Comparison of ENCODE assay signal across 15 mouse cellular contexts in genomic region chr11:46038901-46039300, GRCm38 (mm10). TPM values are rescaled to one million over a fixed set of nuclear protein-coding genes. Genes with fewer than 3 reads are reported as not detected.
DNase-seq lines count a peak whose midpoint lies in the region; ATAC-seq and TF ChIP-seq lines count a peak whose summit lies in the region.
"Had no signal": no experiment of that assay in that cellular context is flagged by ENCODE, and none has a peak within 500 bp of the region (broad histone marks: within the 10 kb centered on the region; RNA-seq: fewer than 3 reads in every experiment).

No protein-coding gene starts in this region.

- no peak overlapping the region for H3K9ac ChIP-seq in kidney, embryonic 15.5 days
- H3K9ac ChIP-seq in midbrain, embryonic 15.5 days = no peak overlapping the region
- H3K9ac ChIP-seq: embryonic facial prominence, embryonic 12.5 days; hindbrain, embryonic 12.5 days had no signal

- peak overlapping the region; percentile 18 for H3K4me3 ChIP-seq in kidney, embryonic 15.5 days (replicated peaks)
- peak overlapping the region; percentile 73 for H3K4me3 ChIP-seq in testis, adult 2 months (ENCODE audit: control insufficient read depth, low read depth, low read length)
- H3K4me3 ChIP-seq in midbrain, embryonic 15.5 days = no peak overlapping the region
- H3K4me3 ChIP-seq: embryonic facial prominence, embryonic 12.5 days; hindbrain, embryonic 12.5 days; megakaryocyte, embryonic 14.5 days had no signal

- H3K4me1 ChIP-seq in kidney, embryonic 15.5 days = peaks cover 15% of the 10 kb centered on the region
- peaks cover 18% of the 10 kb centered on the region for H3K4me1 ChIP-seq in testis, adult 2 months (ENCODE audit: control insufficient read depth, insufficient read depth, low read length)
- no peaks in the 10 kb centered on the region for H3K4me1 ChIP-seq in midbrain, embryonic 15.5 days
- H3K4me1 ChIP-seq: megakaryocyte, embryonic 14.5 days had no signal

- WGBS in kidney, embryonic 15.5 days = 36% methylated on average over 15 of the region's 15 CpGs
- WGBS in midbrain, embryonic 15.5 days = 88% methylated on average over 15 of the region's 15 CpGs

- DNase-seq in frontal cortex, postnatal 10 days (ENCODE audit: low spot score in 2 of 2) = no peak
- no peak for DNase-seq in kidney, adult 18-20 months
- no peak for DNase-seq in testis, postnatal 14 days (ENCODE audit: low spot score)
- DNase-seq in right cerebral cortex, adult 18-20 months = no peak
- DNase-seq: cerebellum, adult 8-10 months; layer of hippocampus, adult 9-11 months had no signal

- peak overlapping the region; percentile 54 for H3K4me2 ChIP-seq in kidney, embryonic 15.5 days
- no peak overlapping the region for H3K4me2 ChIP-seq in midbrain, embryonic 15.5 days
- H3K4me2 ChIP-seq: embryonic facial prominence, embryonic 12.5 days; hindbrain, embryonic 12.5 days had no signal

- no peaks in the 10 kb centered on the region for H3K9me3 ChIP-seq in kidney, embryonic 15.5 days (replicated peaks)
- H3K9me3 ChIP-seq in midbrain, embryonic 15.5 days = no peaks in the 10 kb centered on the region
- H3K9me3 ChIP-seq: embryonic facial prominence, embryonic 12.5 days; hindbrain, embryonic 12.5 days had no signal

- TF ChIP-seq CTCF in testis, adult 2 months (IDR thresholded peaks at IDR 0.05; ENCODE audit: control insufficient read depth, insufficient read depth, insufficient replicate concordance, low read depth, low read length) = no peak

- no peak for TF ChIP-seq POLR2A in testis, adult 2 months (IDR thresholded peaks at IDR 0.05; ENCODE audit: control insufficient read depth, low read depth, low read length)

- H3K36me3 ChIP-seq in kidney, embryonic 15.5 days = no peaks in the 10 kb centered on the region
- H3K36me3 ChIP-seq in testis, adult 2 months (ENCODE audit: control insufficient read depth, insufficient read depth, low read length) = no peaks in the 10 kb centered on the region
- H3K36me3 ChIP-seq in midbrain, embryonic 15.5 days (replicated peaks) = no peaks in the 10 kb centered on the region
- H3K36me3 ChIP-seq: embryonic facial prominence, embryonic 12.5 days; hindbrain, embryonic 12.5 days had no signal

- H3K27ac ChIP-seq in kidney, embryonic 15.5 days = peak overlapping the region; percentile 82
- no peak overlapping the region for H3K27ac ChIP-seq in testis, adult 2 months (ENCODE audit: control insufficient read depth, insufficient read depth, low read depth, low read length)
- H3K27ac ChIP-seq in midbrain, embryonic 15.5 days = no peak overlapping the region
- H3K27ac ChIP-seq: embryonic facial prominence, embryonic 12.5 days; hindbrain, embryonic 12.5 days had no signal

- ATAC-seq in frontal cortex, adult (ENCODE audit: low TSS enrichment) = peak; percentile 73
- peak; percentile 46; the same call in 1 of the 2 replicates for ATAC-seq in kidney, embryonic 15.5 days (replicated peaks; ENCODE audit: low FRiP score)
- no peak for ATAC-seq in midbrain, embryonic 15.5 days (replicated peaks)
- ATAC-seq: forebrain, embryonic 14.5 days had no signal

- no peaks in the 10 kb centered on the region for H3K27me3 ChIP-seq in kidney, embryonic 15.5 days
- H3K27me3 ChIP-seq in testis, adult 2 months (ENCODE audit: control insufficient read depth, insufficient read depth, low read length) = no peaks in the 10 kb centered on the region
- H3K27me3 ChIP-seq in midbrain, embryonic 15.5 days (replicated peaks) = no peaks in the 10 kb centered on the region
- H3K27me3 ChIP-seq: embryonic facial prominence, embryonic 12.5 days; hindbrain, embryonic 12.5 days had no signal

RNA-seq across cellular contexts. Expression of gene Gm12166, which starts 13.2 kb away (rescaled TPM):
- 2.8 and 6.7 TPM in 2 replicates for polyA plus RNA-seq in kidney, embryonic 15.5 days (2015; fragmentation: Nextera tagmentation; extraction: Ambion mirVana)
- 5.5 and 6.9 TPM in 2 replicates for polyA plus RNA-seq in testis, adult 2 months (2012; rRNA removed)
- 4.0 and 5.4 TPM in 2 replicates for polyA plus RNA-seq in midbrain, embryonic 15.5 days (2015; fragmentation: Nextera tagmentation; extraction: Ambion mirVana)

RNA-seq across cellular contexts. Expression of gene Adam19, which starts 16.9 kb away (rescaled TPM):
- polyA plus RNA-seq in kidney, embryonic 15.5 days (2015; fragmentation: Nextera tagmentation; extraction: Ambion mirVana) = 14.4 and 17.9 TPM in 2 replicates
- 1.0 and 1.1 TPM in 2 replicates for polyA plus RNA-seq in testis, adult 2 months (2012; rRNA removed)
- polyA plus RNA-seq in midbrain, embryonic 15.5 days (2015; fragmentation: Nextera tagmentation; extraction: Ambion mirVana) = 11.3 and 12.2 TPM in 2 replicates

RNA-seq across cellular contexts. Expression of gene Sox30, which starts 58.8 kb away (rescaled TPM):
- polyA plus RNA-seq in kidney, embryonic 15.5 days (2015; fragmentation: Nextera tagmentation; extraction: Ambion mirVana) = 0.22 and 0.25 TPM in 2 replicates
- polyA plus RNA-seq in testis, adult 2 months (2012; rRNA removed) = 182 and 184 TPM in 2 replicates
- polyA plus RNA-seq in midbrain, embryonic 15.5 days (2015; fragmentation: Nextera tagmentation; extraction: Ambion mirVana) = 0.18 and 0.23 TPM in 2 replicates
- polyA plus RNA-seq: liver, embryonic 16.5 days had no signal

Comparison
In these comparisons a context has a peak if more than half of its experiments do, and no peak if none do; other contexts are left out.
1. RNA of gene Sox30, which starts 58.8 kb away (polyA plus RNA-seq): 182 to 184 TPM in testis, adult 2 months; 0.22 to 0.25 TPM in kidney, embryonic 15.5 days and 0.18 to 0.23 TPM in midbrain, embryonic 15.5 days; every median in the first group is over 100 times any median in the second.